23 mouse cellular contexts compared by ENCODE assay signal in the genomic region with DNA sequence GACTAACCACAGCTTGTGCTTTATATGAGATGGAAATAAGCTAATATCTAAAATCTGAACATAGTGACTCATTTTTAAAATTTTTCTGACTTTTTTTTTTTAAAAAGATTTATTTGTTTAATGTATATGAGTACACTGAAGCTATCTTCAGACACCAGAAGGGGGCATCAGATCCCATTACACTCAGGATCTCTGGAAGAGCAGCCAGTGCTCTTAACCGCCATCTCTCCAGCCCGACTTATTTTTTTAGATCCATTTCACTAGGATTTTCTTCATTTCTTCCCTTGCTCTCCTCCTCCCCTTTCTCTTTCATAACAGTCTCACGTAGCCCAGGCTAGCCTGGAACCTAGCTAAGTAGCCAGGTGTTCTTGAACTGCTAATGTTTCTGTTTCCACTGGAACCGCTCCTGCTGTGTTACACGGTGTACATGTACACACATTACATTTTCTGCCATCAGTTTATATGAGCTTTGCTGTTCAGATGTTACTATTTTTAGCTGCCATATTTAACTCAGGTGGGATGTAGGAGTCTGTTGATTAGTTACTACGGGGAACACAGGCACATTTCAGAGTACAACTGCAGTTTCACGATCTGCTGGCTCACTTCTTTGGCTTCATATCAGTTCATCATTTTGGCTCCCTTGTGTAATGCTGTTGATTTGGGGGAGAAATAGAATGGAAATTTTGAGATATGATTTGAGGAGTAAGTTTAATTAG. TPM values are rescaled to one million over a fixed set of nuclear protein-coding genes. Genes with fewer than 3 reads are reported as not detected.
A peak's percentile ranks its signal among the peaks of the same experiment; 100 is the strongest.
DNase-seq lines count a peak whose midpoint lies in the region; TF ChIP-seq lines count a peak whose summit lies in the region.
"Had no signal": no experiment of that assay in that cellular context is flagged by ENCODE, and none has a peak within 500 bp of the region (broad histone marks: within the 10 kb centered on the region; RNA-seq: fewer than 3 reads in every experiment).

No protein-coding gene starts in this region.

- DNase-seq in heart, adult 11 months, result peak; percentile 45
- DNase-seq in heart, adult 18-20 months, result no peak
- peak; percentile 50 for DNase-seq in layer of hippocampus, adult 11-12 months (ENCODE audit: low spot score)
- DNase-seq in layer of hippocampus, adult 9-10 months (ENCODE audit: low spot score), result no peak
- peak; percentile 5 for DNase-seq in CH12.LX (ENCODE audit: extremely low read depth)
- DNase-seq in brain, embryonic 14.5 days (ENCODE audit: low read depth), result peak; percentile 38
- no peak for DNase-seq in cerebellum, postnatal 4 days (ENCODE audit: low spot score in 2 of 2)
- no peak for DNase-seq in adrenal gland, postnatal 10 days
- DNase-seq: cerebellum, postnatal 14 days; kidney, adult 2 months; kidney, postnatal 36 days; left cerebral cortex, postnatal 4 days; thymus, postnatal 4 days had no signal

- TF ChIP-seq CTCF in CH12.LX (conservative IDR thresholded peaks at IDR 0.05 in 1 of 2, IDR thresholded peaks at IDR 0.05 in 1 of 2; ENCODE audit: low read depth in 2 of 2, low read length in 2 of 2), result peak in 1 of 2 experiments; percentile 22; a peak in 2 of 4 replicates
- TF ChIP-seq CTCF in brain, embryonic 14.5 days (IDR thresholded peaks at IDR 0.05; ENCODE audit: borderline replicate concordance, extremely low read depth, insufficient read depth, insufficient read length), result no peak

- no peak overlapping the region for H3K4me3 ChIP-seq in CH12.LX (replicated peaks in 1 of 3; ENCODE audit: low read depth in 2 of 3, low read length in 2 of 3, poor library complexity in 1 of 3)
- H3K4me3 ChIP-seq: embryonic facial prominence, embryonic 13.5 days; neural tube, embryonic 13.5 days had no signal

- H3K4me2 ChIP-seq in CH12.LX (ENCODE audit: insufficient read depth, low read depth, poor library complexity, severe bottlenecking), result no peak overlapping the region
- H3K4me2 ChIP-seq: embryonic facial prominence, embryonic 13.5 days; neural tube, embryonic 13.5 days had no signal

- H3K9me3 ChIP-seq in CH12.LX (replicated peaks; ENCODE audit: low read length), result no peaks in the 10 kb centered on the region
- H3K9me3 ChIP-seq: embryonic facial prominence, embryonic 13.5 days; G1E; neural tube, embryonic 13.5 days had no signal

- TF ChIP-seq POLR2A in CH12.LX (IDR thresholded peaks at IDR 0.05; ENCODE audit: low read depth, low read length), result no peak
- no peak for TF ChIP-seq POLR2A in brain, embryonic 14.5 days (IDR thresholded peaks at IDR 0.05; ENCODE audit: borderline replicate concordance, extremely low read depth, insufficient read depth, insufficient read length, poor library complexity, severe bottlenecking)

- dilution Hi-C loops in CH12.LX (cut with MboI; ENCODE audit: extremely low pct_ligation_motif_present, extremely low pct_unique_long_range_greater_than_20kb, low sequenced_read_pairs), result no loop called here

- no peaks in the 10 kb centered on the region for H3K4me1 ChIP-seq in CH12.LX (ENCODE audit: control insufficient read depth in 1 of 2, insufficient read depth in 2 of 2)
- H3K4me1 ChIP-seq: embryonic facial prominence, embryonic 13.5 days; neural tube, embryonic 13.5 days had no signal

- H3K27ac ChIP-seq in CH12.LX (ENCODE audit: insufficient read depth, low read depth), result no peak overlapping the region
- H3K27ac ChIP-seq: embryonic facial prominence, embryonic 13.5 days; neural tube, embryonic 13.5 days had no signal

- no peaks in the 10 kb centered on the region for H3K36me3 ChIP-seq in CH12.LX (replicated peaks in 1 of 2; ENCODE audit: control insufficient read depth in 1 of 2, insufficient read depth in 1 of 2, low read length in 1 of 2)
- H3K36me3 ChIP-seq: embryonic facial prominence, embryonic 13.5 days; G1E; neural tube, embryonic 13.5 days had no signal

- TF ChIP-seq RAD21 in CH12.LX (IDR thresholded peaks at IDR 0.05; ENCODE audit: low read depth, low read length), result no peak; the same call in 1 of the 2 replicates

- no peak for TF ChIP-seq EP300 in CH12.LX (IDR thresholded peaks at IDR 0.05; ENCODE audit: low read length)

- H3K79me2 ChIP-seq in CH12.LX (replicated peaks; ENCODE audit: control insufficient read depth, extremely low read depth, insufficient read depth, poor library complexity, severe bottlenecking), result no peaks in the 10 kb centered on the region

- in situ Hi-C loops in CH12.LX (cut with MboI; ENCODE audit: low pct_ligation_motif_present, low pct_unique_long_range_greater_than_20kb, low sequenced_read_pairs), result loop anchor here (5.0 to 25.0 kb wide), 2 partner anchors 157 to 1107 kb away; no protein-coding TSS in a partner anchor

- no peak overlapping the region for H3K9ac ChIP-seq in CH12.LX (ENCODE audit: insufficient read depth, low read depth)
- H3K9ac ChIP-seq: embryonic facial prominence, embryonic 13.5 days; neural tube, embryonic 13.5 days had no signal

- no peaks in the 10 kb centered on the region for H3K27me3 ChIP-seq in CH12.LX (replicated peaks)
- H3K27me3 ChIP-seq: embryonic facial prominence, embryonic 13.5 days; neural tube, embryonic 13.5 days had no signal

TF ChIP-seq in CH12.LX, 34 proteins besides CTCF, POLR2A, EP300 and RAD21:
- TF ChIP-seq CHD2 (IDR thresholded peaks at IDR 0.05; ENCODE audit: low read length) (no peak), USF1 (IDR thresholded peaks at IDR 0.05; ENCODE audit: low read depth, low read length) (no peak), SIN3A (IDR thresholded peaks at IDR 0.05; ENCODE audit: low read length) (no peak), IRF4 (IDR thresholded peaks at IDR 0.05; ENCODE audit: low read depth, low read length) (no peak), CHD1 (IDR thresholded peaks at IDR 0.05; ENCODE audit: low read depth, low read length) (no peak), ZC3H11A (IDR thresholded peaks at IDR 0.05; ENCODE audit: low read depth, low read length) (no peak), POLR2AphosphoS2 (IDR thresholded peaks at IDR 0.05; ENCODE audit: low read depth, low read length) (no peak), NRF1 (IDR thresholded peaks at IDR 0.05; ENCODE audit: low read depth, low read length) (no peak), MAFK (IDR thresholded peaks at IDR 0.05; ENCODE audit: insufficient replicate concordance, low read length) (no peak), SMC3 (IDR thresholded peaks at IDR 0.05; ENCODE audit: low read depth, low read length) (no peak), E2F4 (IDR thresholded peaks at IDR 0.05; ENCODE audit: insufficient replicate concordance, low read depth, low read length) (no peak), MXI1 (IDR thresholded peaks at IDR 0.05; ENCODE audit: low read depth, low read length) (no peak), ZKSCAN1 (IDR thresholded peaks at IDR 0.05; ENCODE audit: borderline replicate concordance, low read depth, low read length) (no peak), PAX5 (IDR thresholded peaks at IDR 0.05; ENCODE audit: low read length) (no peak), RCOR1 (conservative IDR thresholded peaks at IDR 0.05; ENCODE audit: low read depth, low read length) (no peak)

RNA-seq across cellular contexts. Expression of a gene that starts 18.7 kb away (rescaled TPM):
- not detected for total RNA-seq in heart, adult 18-20 months (2021)
- total RNA-seq in CH12.LX (2012; rRNA removed), result not detected in 2 replicates
- total RNA-seq in CH12.LX (2014; rRNA removed), result not detected in 2 replicates
- polyA plus RNA-seq in CH12.LX (2012; ENCODE audit: insufficient read length, low read depth), result not detected in 2 replicates
- 1.00 and 1.5 TPM in 2 replicates for polyA plus RNA-seq in brain, embryonic 14.5 days (2012; rRNA removed)
- total RNA-seq in adrenal gland, postnatal 10 days (2021), result under 1 TPM; 0.33 to 0.36 TPM
- total RNA-seq: gastrocnemius, postnatal 4 days; hematopoietic stem cell, adult 5-6 weeks; liver, adult 2 months; megakaryocyte, adult 5-6 weeks had no signal
- polyA plus RNA-seq: G1E; heart, embryonic 14.5 days; liver, adult 2 months had no signal

RNA-seq across cellular contexts. Expression of a gene that starts 19.9 kb away (rescaled TPM):
- total RNA-seq in heart, adult 18-20 months (2021), result under 1 TPM in 1 of 2 experiments, not detected in 1; 0.69 TPM
- total RNA-seq in CH12.LX (2012; rRNA removed) (0.13 TPM in 1 of 2 replicates, not detected in the other), CH12.LX (2014; rRNA removed) (not detected in 2 replicates)
- polyA plus RNA-seq in CH12.LX (2012; ENCODE audit: insufficient read length, low read depth), result not detected in 2 replicates
- polyA plus RNA-seq in brain, embryonic 14.5 days (2012; rRNA removed), result 0.23 and 0.25 TPM in 2 replicates
- total RNA-seq in adrenal gland, postnatal 10 days (2021), result 1 to 10 TPM; 1.8 to 2.4 TPM
- total RNA-seq: gastrocnemius, postnatal 4 days; hematopoietic stem cell, adult 5-6 weeks; layer of hippocampus, postnatal 36 days; left cerebral cortex, postnatal 4 days; megakaryocyte, adult 5-6 weeks had no signal
- polyA plus RNA-seq: G1E; heart, embryonic 14.5 days; lung, embryonic 16.5 days; neural tube, embryonic 13.5 days had no signal

RNA-seq across cellular contexts. Expression of a gene that starts 42.0 kb away (rescaled TPM):
- 10 to 100 TPM; 47.8 to 51.2 TPM for total RNA-seq in heart, adult 18-20 months (2021)
- total RNA-seq in CH12.LX (2012; rRNA removed) (114 and 128 TPM in 2 replicates), CH12.LX (2014; rRNA removed) (205 and 224 TPM in 2 replicates)
- polyA plus RNA-seq in CH12.LX (2012; ENCODE audit: insufficient read length, low read depth), result 166 and 180 TPM in 2 replicates
- polyA plus RNA-seq in brain, embryonic 14.5 days (2012; rRNA removed), result 58.8 and 66.6 TPM in 2 replicates
- 10 to 100 TPM; 58.7 to 60.2 TPM for total RNA-seq in adrenal gland, postnatal 10 days (2021)

Comparison
In these comparisons a context has a peak if more than half of its experiments do, and no peak if none do; other contexts are left out.
1. DNase-seq: peak in heart, adult 11 months (single experiment), layer of hippocampus, adult 11-12 months (single experiment), CH12.LX (single experiment) and brain, embryonic 14.5 days (single experiment); none in heart, adult 18-20 months (0 of 2), layer of hippocampus, adult 9-10 months (single experiment), cerebellum, postnatal 4 days (0 of 2) and adrenal gland, postnatal 10 days (single experiment).